Mouse (Mus musculus) kidney, adult 2 months (tissue): Measurements from ENCODE around the gene Npc1l1. TPM values are rescaled to one million over a fixed set of nuclear protein-coding genes. Genes with fewer than 3 reads are reported as not detected.

Experiments
- DNase-seq: peaks from one replicate; pipeline ENCODE4 v3.0.0; 2021
- H3K27ac ChIP-seq: fragments of 200-500 bp; 2 replicates; pipeline ENCODE4 v1.5.1; 2012; ENCODE audit warnings: low read depth, low read length, control low read depth, inconsistent platforms; ENCODE audit not compliant: insufficient read depth
- H3K27me3 ChIP-seq: fragments of 200-500 bp; replicated peaks from 2 replicates; pipeline ENCODE4 v1.6.1; 2012; ENCODE audit warnings: mild to moderate bottlenecking, moderate library complexity, low read length, inconsistent platforms; ENCODE audit not compliant: control insufficient read depth, insufficient read depth
- H3K36me3 ChIP-seq: fragments of 200-500 bp; 2 replicates; pipeline ENCODE4 v1.6.1; 2012; ENCODE audit warnings: mild to moderate bottlenecking, moderate library complexity, low read length, inconsistent platforms; ENCODE audit not compliant: control insufficient read depth, insufficient read depth
- H3K4me1 ChIP-seq: fragments of 200-500 bp; 2 replicates; pipeline ENCODE4 v1.6.1; 2011; ENCODE audit warnings: low read length; ENCODE audit not compliant: control insufficient read depth, insufficient read depth
- H3K4me3 ChIP-seq: fragments of 200-500 bp; 2 replicates; pipeline ENCODE4 v1.5.1; 2011; ENCODE audit warnings: mild to moderate bottlenecking, low read depth, low read length, control low read depth; ENCODE audit not compliant: insufficient read depth
- CTCF ChIP-seq: fragments of 200-500 bp; conservative IDR thresholded peaks from 2 replicates; pipeline ENCODE4 v1.5.1; 2011; ENCODE audit warnings: low read depth, mild to moderate bottlenecking, control low read depth, low read length, moderate library complexity, mixed read lengths; ENCODE audit not compliant: insufficient read depth, insufficient read length
- POLR2A ChIP-seq: fragments of 200-500 bp; IDR thresholded peaks from one replicate; pipeline ENCODE4 v1.6.1; 2011; ENCODE audit warnings: low read depth, low read length, control low read depth
- WGBS: fragments of 180-500 bp; shearing (Covaris S2); methylation state at CpG from one replicate; pipeline ENCODE4 v1.1.7; 2018; 5-methylcytosine and 5-hydroxymethylcytosine counted together
- polyA plus RNA-seq: library from polyadenylated mRNA; depleted of rRNA; stranded (reverse); fragments of >200 nt; gene quantifications from 2 replicates; pipeline ENCODE4 v1.2.3, GENCODE M21; 2012; rRNA removed

Npc1l1 gene
- polyA plus RNA-seq, 1 experiment, result 0.06 TPM

GRCm38 (mm10) chr11:6163062-6163461 is 66.9 kb downstream of the Npc1l1 start:
- Histone ChIP-seq H3K36me3 (no peaks in the 10 kb centered on the region), H3K27ac (no peak overlapping the region), H3K4me1 (peaks cover 5% of the 10 kb centered on the region), H3K27me3 (no peaks in the 10 kb centered on the region), H3K4me3 (no peak overlapping the region)
- 96% methylated on average over 3 of the region's 3 CpGs for WGBS
- TF ChIP-seq POLR2A (no peak), CTCF (no peak)
- DNase-seq, result no peak

GRCm38 (mm10) chr11:6161549-6161948 is 68.4 kb downstream of the Npc1l1 start:
- H3K4me1 ChIP-seq, result peaks cover 5% of the 10 kb centered on the region
- no peak for DNase-seq
- TF ChIP-seq POLR2A, result no peak
- no peak for TF ChIP-seq CTCF
- no peaks in the 10 kb centered on the region for H3K27me3 ChIP-seq
- H3K36me3 ChIP-seq, result no peaks in the 10 kb centered on the region
- H3K4me3 ChIP-seq, result no peak overlapping the region
- H3K27ac ChIP-seq, result no peak overlapping the region

Other genes starting within 250 kb of the Npc1l1 start
- 5.1 and 6.2 TPM in 2 replicates for gene Camk2b, start 163.8 kb downstream of the Npc1l1 start, polyA plus RNA-seq
- 0.18 and 0.20 TPM in 2 replicates for gene A730071L15Rik, start 30.1 kb downstream of the Npc1l1 start, polyA plus RNA-seq
- 39.6 and 40.8 TPM in 2 replicates for gene Nudcd3, start 29.7 kb downstream of the Npc1l1 start, polyA plus RNA-seq
- 29.1 and 29.3 TPM in 2 replicates for gene Ddx56, start 37.6 kb upstream of the Npc1l1 start, polyA plus RNA-seq
- 220 and 227 TPM in 2 replicates for gene Tmed4, start 44.7 kb upstream of the Npc1l1 start, polyA plus RNA-seq
- gene Ogdh, start 61.5 kb upstream of the Npc1l1 start, polyA plus RNA-seq, result 382 and 420 TPM in 2 replicates
- 47.7 and 53.7 TPM in 2 replicates for gene Zmiz2, start 158.9 kb upstream of the Npc1l1 start, polyA plus RNA-seq
- gene Ppia, start 185.3 kb upstream of the Npc1l1 start, polyA plus RNA-seq, result 1,045 and 1,237 TPM in 2 replicates
- gene H2afv, start 214.3 kb upstream of the Npc1l1 start, polyA plus RNA-seq, result 60.8 and 76.1 TPM in 2 replicates
- 5.8 and 7.6 TPM in 2 replicates for gene Purb, start 245.8 kb upstream of the Npc1l1 start, polyA plus RNA-seq